Mouse (Mus musculus): ENCODE results near the gene Aqp3.

- TF ChIP-seq POLR2A (IDR thresholded peaks at IDR 0.05; ENCODE audit: low read depth, low read length) = no peak
- no peak for TF ChIP-seq CTCF (conservative IDR thresholded peaks at IDR 0.05; ENCODE audit: insufficient read depth, insufficient read length, low read depth, low read length)
These were observed 49.1 kb downstream of the Aqp3 start for GRCm38 (mm10) chr4:41048926-41049325.
